Mouse (Mus musculus) mouse trophoblast stem cell (cell line): Measurements from ENCODE around the gene Metap2.

ENCODE experiments used
- in situ Hi-C, 2 experiments: fragments of 300-500 bp; cut with MseI, MboI; formaldehyde crosslinking; loops; 2 replicates in 1 of 2; 3 replicates in 1 of 2; pipeline ENCODE4 v1.15.1; 2025

The Metap2 gene

DNA sequence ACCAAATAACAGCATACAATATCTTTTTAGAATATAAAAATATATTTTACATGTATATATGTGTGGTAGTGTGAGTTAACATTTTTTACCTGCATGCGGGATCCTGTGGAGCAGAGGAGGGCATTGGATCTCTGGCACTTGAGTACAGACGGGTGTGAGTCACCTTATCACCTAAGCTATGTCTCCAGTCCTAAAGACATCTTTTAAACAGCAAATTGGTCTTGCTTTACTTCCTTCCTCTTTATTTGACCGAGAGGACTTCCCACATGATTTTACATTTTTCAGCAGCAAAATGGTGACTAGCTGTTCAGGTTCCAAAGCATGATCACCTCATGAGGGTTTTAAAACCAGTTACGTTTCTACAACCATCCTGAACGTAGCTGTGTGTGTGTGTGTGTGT, 14.4 kb upstream of the Metap2 start:
- in situ Hi-C loops: no loop called here

DNA sequence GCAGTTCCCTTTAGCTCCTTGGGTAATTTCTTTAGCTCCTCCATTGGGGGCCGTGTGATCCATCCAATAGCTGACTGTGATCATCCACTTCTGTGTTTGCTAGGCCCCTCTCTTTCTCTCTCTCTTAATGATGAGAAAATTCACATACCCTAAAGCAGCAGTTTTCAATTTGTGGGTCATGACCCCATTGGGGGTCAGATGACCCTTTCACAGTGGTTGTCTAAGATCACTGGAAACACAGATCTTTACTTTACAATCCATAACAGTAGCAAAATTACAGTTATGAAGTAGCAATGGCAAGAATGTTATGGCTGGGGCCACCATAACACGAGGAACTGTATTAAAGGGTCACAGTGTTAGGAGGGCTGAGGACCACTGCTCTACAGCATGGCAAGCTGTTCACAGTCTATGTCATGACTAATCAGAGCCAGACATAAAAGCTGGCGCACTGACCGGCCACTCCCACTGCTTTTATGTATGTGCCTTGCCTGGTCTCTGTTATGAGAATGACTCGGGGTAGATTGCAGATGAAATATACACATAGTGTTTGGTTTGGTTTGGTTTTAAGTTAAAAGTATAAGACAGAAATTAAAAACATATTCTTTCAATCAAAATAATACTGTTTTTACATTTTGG, 13.0 kb upstream of the Metap2 start:
- in situ Hi-C loops: no loop called here

DNA sequence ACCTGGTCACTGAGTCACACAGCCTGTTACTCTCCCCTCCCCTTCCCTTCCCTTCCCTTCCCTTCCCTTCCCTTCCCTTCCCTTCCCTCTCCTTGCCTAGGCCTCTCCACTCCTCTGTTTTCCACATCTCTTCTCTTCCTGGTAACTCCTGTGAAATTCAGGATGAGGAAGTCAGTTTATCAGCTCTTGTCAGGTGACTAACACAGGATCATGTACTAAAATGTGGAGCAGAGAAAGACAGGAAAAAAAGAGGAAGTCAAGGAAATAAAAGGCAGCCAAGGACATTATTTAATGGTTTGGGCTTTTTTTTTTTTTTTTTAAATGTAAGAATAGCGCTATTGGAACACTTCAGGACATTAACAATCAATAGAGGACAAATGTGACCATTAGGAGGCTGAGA, 12.1 kb upstream of the Metap2 start:
- in situ Hi-C loops: no loop called here

DNA sequence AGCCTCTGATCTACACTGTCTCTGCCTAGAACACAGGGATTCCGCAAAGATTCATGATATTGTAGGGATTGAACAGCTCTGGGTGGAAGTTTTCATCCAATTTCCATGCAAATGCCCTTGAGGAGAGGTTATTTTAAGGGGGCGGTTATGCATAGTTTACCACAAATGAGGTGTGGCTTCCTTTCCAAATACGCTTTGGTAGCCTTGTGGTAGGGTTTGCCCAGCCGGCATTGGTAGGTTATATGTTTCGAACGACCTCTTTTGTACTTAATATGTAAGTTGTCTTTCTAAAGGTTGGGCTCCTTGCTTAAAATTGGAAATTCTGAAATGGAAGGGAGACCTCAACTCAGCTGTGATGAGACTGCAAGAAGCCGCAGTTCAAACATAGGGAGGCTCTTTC, 11.6 kb upstream of the Metap2 start:
- in situ Hi-C loops: no loop called here

DNA sequence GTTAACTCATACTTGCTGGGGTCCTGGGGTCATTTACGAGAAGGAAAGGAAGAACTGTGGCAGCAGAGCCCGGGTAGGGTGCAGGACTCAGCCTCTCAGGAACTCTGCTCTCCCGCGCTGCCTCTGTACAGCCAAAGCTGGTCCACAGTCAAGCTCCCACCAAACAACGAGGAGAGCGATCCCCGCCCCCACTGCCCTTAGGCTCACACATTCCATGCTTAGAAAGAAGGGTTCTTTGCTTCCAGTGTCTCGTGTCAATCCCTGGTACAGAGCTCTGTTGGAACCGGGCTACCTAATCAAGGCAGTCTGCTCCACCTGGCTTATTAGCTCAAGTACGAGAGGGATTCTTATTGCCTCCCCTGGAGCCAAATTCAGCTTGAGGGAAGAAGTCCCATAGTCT, 10.5 kb upstream of the Metap2 start:
- in situ Hi-C loops: no loop called here

DNA sequence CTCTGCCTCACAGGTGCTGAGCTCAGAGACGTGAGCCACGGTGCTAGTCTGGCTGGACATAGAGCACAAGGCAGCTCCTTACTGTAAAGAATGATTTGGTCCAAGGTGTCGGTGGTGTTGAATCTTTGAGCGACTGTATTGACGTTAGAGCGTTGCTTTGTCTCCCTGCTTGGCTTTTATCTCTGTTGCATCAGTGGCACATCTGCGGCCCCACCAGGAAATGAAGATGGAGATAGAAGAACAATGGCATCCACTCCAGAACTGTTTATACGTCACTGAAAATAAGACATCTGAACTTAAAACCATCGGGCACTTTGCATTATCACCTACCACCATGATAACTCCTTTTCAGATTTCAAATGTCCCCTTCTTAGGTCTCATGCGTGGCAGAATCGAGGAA, 3.0 kb upstream of the Metap2 start:
- in situ Hi-C loops: no loop called here

DNA sequence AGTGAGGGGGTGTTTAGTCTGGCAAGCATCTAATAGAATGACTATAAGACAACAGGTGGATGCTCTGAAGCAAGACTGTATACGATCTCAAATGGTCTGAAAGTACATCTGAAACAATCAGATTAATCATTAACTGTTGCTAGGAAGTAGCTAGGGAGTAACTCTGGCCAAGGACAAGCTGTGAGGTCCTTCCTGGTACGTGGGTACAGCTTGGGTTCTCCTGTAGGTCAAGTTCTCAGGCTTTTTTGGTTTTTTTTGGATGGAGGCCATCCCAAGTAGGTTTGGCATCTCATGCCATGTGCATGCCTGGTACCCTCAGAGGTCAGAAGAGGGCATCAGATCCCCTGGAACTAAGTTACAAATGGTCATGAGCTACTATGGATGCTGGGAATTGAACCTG, 2.4 kb upstream of the Metap2 start:
- in situ Hi-C loops: no loop called here

DNA sequence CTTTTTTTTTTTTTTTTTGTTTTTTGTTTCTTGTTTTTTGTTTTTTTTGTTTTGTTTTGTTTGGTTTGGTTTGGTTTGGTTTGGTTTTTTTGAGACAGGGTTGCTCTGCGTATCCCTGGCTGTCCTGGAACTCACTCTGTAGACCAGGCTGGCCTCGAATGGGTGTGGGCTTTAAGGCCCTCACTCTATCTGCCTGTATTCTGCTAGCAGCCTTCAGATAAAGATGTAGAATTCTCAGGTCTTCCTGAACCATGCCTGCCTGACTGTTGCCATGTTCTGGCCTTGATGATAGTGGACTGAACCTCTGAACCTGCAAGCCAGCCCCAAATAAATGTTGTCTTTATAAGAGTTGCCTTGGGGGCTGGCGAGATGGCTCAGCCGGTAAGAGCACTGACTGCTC, 4.3 kb downstream of the Metap2 start:
- in situ Hi-C loops: no loop called here

DNA sequence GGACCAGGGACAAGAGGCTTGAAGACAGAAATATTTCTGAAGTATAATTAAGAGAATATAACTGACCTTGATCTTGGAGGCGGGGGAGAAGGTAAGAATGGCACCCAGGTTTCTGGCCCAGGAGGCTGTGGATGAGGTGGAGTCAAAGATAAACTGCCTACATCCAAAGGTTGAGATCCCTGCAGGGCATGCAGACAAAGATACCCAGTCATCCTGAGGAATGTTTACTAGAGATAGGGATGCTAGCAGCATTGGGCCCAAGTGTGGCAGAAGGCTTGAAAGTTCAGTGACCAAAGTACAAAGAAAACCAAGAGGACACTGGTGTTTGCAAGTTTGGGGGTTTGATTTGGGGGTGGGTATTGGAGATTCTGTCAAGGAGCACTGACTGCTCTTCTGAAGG, 5.9 kb downstream of the Metap2 start:
- in situ Hi-C loops: no loop called here

DNA sequence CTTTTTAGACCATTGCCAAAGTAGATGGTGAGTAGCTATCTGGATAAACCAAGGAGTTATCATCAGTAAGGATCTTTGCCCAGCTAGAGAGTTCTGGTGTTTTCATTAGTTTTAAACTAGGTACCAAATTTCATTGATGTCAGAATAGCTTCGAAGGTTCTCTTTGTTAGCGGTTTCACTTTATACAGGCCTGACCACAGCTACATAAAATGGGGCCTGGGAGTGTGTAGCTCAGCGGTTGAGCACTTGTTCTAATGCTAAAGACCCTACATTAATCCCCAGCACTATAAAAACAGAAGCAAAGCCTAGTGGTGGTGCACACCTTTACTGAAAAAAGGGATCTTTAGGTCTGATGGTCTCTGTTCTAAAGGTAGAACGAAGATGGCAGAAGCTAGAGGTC, 6.3 kb downstream of the Metap2 start:
- in situ Hi-C loops: no loop called here

DNA sequence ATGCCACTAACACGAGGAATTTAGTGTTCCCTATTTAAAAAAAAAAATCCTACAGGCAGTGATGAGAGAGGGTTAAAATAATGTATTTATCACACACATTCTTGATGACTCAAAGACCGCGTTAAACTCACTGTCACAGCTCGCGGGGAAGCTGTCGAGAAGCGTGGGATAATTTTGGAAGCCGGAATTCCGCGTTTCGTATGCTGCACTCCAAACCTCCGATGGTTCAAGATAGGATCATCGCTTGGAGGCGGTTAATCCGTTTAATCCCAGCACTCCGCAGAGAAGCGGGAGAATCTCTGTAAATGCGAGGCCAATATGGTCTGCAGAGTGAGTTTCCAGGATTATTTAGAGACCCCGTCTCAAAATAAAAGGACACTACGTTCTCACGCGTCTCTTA, 6.9 kb downstream of the Metap2 start:
- in situ Hi-C loops: no loop called here

DNA sequence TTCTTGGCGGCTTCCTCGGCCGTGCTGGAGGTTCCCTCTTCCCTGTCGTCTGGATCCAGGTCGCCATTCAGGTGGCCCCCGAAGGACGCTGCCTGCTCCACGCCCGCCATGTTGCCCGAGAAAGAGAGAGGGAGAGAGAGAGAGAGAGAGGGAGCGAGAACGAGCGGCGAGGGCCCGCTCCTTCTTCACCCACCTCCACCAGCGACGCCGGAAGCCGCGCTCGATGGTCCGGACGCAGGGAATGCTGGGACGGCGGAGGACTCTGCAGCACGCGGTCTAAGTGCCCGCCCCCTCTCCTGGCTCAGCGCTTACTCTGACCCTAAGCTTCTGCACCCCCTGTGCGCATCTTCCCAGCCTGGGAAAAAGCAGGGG, 7.3 kb downstream of the Metap2 start:
- in situ Hi-C loops: no loop called here

DNA sequence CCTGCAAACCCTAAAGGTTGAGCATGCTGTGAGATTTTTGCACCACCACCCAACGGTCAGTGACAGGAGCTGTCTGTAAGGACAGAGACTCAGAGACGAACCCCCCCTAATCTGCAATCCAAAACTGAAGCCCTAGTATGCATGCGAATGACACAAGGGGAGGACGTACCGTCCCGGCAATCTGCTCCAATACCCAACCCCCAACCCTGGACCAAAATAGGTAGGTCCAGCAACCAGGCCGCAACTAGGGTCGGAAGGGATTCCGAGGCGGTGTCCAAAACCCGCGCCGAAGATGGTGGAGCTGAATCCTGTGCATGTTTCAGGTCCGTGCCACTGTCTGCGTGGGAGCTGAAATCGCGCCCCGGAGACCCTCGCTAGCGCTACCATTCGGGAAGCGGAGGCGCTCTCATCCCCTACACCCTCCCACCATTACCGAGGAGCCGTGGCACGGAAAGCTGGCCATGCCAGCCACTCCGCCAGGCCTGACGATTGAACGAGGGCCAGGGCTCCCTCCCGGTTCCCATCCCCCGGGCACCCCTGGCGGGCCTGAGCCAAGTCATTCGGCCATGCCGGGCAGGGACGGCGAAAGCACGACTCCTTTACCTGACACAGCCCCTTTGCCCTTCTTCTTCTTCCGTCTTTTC, 7.8 kb downstream of the Metap2 start:
- in situ Hi-C loops: no loop called here

DNA sequence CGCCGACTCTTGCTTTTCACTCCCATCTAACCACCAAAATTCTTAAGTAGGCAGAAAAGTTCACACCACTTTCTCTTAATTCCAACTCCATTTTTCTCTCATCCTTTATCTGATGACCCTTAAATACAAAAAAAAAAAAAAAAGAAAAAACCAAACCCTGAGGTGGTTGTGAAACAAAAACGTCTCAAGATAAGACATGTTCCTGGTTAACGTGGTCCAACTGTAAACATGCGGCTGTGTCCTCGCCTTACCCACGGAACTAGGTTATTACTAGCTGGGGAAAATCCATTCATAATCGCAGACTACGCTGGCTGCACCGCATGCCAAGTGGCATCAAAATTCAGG, 8.3 kb downstream of the Metap2 start:
- in situ Hi-C loops: no loop called here

DNA sequence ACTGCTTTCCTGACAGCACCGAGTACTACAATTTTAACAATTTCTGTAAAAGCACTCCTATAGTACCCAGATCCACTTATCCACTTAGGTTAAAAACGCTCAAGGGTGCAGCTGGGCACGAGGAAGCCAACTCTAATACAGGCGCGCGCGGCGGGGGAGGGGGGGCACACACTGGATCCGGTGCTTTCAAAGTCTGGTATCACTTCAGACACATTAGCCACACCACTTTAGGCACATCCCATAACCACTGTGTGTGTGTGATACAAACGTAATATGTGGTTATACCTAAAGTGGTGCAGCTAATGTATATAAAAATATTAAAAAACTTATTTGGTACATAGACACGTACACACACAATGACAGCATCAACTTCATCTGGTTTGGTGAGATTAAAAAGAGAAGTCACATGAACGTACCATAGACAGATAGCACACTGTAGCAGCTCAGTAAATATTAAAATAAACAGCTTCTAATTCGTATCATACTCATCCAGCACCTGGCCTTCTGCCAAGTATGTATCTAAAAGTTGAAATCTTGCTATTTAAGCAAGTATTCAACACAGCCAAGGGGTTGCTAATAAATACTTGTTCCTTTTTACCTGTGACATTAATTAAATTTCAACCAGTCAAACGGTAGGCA, 10.9 kb downstream of the Metap2 start:
- in situ Hi-C loops: no loop called here

DNA sequence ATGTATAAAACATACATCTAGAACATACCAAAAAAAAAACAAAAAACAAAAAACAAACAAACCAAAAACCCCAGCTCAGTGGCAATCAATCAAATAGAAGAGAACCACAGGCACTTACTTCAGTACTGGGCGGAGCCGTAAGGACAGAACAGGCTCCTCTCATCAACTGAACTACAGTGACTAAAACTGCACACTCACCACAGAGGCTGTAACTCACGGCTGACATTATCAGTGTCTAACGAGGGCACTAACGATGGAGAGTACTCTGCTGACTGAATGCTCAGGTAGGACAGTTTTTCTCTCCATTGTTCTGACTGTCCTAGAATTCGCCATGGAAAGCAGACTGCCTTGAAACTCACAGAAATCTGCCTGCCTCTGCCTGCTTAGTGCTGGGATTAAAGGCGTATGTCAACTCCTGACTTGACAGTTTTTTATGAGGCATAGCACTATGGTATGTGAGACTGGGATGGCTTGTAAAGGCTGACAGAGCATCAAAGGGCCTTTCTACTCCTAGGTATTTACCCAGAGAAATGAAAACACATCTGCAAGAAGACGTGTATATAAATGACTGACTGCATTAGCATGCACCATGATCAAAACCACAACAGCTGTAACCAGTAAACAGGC, 14.0 kb downstream of the Metap2 start:
- in situ Hi-C loops: no loop called here

DNA sequence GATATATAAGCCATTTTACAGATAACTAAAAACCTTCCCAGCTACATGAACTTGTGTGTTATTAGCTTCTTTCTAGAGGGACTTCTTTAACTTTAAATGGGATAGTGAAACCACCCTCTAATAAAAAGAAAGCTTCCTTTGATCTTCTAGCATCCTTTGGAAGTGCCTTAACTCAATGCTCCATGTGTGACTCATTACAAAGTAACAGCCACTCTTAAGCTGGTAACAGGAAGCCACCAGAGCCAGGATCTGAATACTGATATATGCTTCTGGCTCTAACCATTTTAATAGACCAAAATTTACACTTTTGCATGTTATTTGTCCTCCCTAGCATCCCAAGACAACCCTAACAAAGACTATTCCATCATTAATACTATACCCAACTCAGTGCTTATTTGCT, 15.0 kb downstream of the Metap2 start:
- in situ Hi-C loops: no loop called here

DNA sequence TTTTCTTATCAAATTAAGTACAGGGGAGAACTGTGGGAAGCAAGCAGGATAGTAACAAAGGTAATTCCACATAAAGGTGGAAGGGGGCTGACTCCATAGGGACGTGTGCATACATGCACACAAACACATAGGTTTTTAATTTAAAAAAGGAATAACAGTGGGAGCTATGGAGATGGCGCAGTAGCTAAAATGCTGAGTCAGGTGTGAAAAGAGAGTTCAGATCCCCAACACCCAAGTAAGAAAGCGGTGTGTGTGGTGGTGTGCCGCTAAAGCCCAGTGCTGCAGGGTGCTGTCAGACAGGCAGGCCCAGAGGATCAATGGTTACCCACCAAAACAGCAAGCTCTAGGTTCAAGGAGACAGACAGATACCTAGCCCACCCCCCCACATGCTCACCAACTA, 18.2 kb downstream of the Metap2 start:
- in situ Hi-C loops: no loop called here

DNA sequence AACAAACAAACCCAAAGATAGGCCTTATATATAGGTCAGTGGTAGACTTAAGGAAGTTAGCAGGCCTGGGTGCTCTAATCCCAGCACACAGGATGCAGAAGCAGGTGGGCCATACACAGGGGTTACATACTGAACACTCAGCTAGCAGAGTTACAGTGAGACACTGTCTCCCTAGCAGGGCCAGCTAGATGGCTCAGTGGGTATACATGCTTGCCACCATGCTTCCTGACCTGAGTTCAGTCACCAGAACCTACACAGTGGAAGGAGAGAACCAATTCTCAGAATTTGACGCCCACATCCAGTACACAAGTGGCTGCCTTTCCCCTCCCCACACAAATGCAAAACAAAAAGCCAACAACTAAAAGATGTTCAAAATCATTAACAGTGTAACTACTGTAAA, 20.1 kb downstream of the Metap2 start:
- in situ Hi-C loops: no loop called here

DNA sequence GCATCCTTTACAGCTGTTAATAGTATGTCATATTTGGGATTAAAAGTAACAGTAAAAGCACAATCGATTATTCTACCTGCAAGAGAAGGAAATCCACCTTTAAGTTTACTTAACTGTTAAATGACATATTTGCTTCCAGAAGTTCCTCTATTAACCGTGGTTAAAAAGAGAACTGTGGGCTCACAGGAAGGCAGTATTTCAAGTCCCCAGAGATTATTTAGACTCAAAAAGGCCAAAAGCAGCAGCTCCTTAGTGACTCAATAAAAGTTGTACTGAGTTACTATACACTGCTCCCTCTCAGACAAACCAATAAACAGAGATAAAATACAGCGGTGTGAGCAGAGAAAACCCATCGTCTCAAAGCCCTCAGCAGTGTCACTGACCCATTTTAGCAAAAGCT, 28.0 kb downstream of the Metap2 start:
- in situ Hi-C loops: no loop called here

DNA sequence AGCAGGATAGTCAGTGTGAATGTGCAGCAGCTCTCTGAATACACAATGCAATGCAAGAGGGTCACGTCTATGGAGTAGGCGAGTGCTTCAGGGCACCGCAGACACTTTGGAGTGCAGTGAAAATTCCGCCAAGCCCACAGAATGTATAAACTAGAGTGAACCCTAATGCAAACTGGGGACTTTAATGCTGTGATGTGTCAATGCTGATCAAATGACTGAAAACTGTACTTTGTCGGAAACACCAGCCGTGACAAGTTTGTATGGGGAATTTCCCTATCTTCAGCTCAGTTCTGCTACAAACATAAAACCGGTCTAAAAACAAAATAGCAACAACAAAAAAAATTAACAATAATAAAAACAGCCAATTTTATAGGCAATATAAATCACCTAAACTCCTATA, 28.5 kb downstream of the Metap2 start:
- in situ Hi-C loops: no loop called here

DNA sequence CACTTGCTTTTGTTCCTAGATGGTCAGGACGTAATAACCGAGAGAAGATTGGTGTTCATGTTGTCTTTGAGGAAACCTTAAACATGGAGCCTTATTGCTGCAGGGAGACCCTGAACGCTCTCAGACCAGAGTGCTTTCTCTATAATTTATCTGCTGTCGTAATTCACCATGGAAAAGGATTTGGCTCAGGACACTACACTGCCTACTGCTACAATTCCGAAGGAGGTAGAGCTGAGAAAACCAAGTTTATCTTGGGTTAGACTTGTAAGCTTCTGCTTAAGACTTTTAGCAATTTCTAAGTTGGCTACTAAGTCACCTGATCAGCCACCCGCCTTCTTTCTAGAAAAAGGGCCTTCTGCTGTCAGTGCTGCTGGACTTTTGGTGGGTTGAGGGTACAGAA, 40.8 kb downstream of the Metap2 start:
- in situ Hi-C loops: no loop called here

DNA sequence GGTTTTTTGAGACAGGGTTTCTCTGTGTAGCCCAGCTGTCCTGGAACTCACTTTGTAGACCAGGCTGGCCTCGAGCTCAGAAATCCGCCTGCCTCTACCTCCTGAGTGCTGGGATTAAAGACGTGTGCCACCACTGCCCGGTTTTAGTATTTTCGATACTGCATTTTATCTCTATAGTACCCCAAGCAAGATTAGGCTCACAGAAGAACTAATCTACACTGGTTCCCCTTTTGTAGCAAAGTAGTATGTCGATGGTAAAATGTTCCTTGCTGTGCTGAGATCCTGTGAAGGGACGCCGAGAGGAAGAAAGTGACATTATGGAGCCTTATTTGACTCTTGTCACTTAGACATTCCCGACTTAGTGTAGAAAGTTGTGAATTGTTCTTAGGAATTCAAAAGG, 41.8 kb downstream of the Metap2 start:
- in situ Hi-C loops: no loop called here
